Mouse (Mus musculus): ENCODE results near the gene Msh4. TPM values are rescaled to one million over a fixed set of nuclear protein-coding genes. Genes with fewer than 3 reads are reported as not detected.
"Not testable (repeated sequence)": the region's sequence is repeated elsewhere in the genome, so short reads cannot be mapped to it uniquely, and the experiment has no call there.

The Msh4 gene
- total RNA-seq, 2 experiments from 2014 or later: 0.59 to 0.71 TPM

GRCm38 (mm10) chr3:153850759-153851158 is 55.2 kb downstream of the Msh4 start:
- DNase-seq (ENCODE audit: low spot score in 2 of 2): no peak

DNA sequence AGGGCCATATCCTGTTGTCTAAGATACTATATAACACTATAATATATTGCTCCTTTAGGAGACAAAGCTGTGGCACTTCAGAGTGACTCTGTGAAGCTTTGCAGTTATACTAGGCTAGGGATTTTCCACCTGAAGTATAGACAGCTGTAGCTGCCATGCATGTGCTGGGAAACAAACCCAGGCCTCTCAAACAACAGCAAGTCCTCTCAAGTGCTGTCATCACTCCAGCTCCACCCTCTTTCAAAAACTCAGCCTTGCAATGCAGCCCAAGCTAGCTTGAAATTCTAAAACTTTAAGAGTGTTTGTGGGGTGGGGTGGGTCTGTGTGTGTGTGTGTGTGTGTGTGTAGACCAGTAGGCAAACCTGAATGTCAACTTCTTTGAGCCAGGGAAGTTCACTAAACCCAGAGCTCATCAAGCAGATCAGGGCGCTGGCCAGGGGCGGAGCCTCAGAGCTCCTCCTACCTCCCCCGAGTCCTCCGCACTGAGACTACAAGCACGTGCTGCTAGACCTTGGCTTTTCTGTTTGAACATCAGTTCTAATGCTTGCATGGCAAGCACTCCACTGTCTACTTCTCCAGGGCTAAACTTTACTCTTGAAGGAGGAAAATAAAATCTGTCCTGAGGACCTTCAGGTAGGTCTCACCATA is 56.4 kb downstream of the Msh4 start:
- no peak for DNase-seq (ENCODE audit: low spot score in 2 of 2)

GRCm38 (mm10) chr3:153847207-153847733 is 58.7 kb downstream of the Msh4 start:
- no peak for DNase-seq (ENCODE audit: low spot score in 2 of 2)

DNA sequence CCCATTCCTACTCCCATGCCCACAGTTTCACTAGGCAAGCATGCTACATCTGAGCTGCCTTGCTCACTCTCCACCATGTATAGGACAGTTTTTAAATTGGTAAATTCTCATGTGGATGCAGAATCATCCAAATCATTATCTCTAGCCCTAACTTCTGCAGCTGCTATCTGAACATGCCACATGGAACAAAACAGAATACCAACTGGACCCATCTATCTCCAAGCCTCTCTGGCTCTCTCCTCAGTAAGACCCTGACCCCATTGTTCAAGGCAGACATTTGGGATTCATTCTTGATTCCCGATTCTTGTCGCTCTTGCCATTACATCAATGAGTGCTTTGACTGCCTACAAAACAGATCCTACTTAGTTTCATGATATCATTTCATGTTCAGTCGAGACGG is 59.8 kb downstream of the Msh4 start:
- DNase-seq (ENCODE audit: low spot score in 2 of 2): no peak

GRCm38 (mm10) chr3:153845500-153845899 is 60.4 kb downstream of the Msh4 start:
- DNase-seq (ENCODE audit: low spot score in 2 of 2): no peak

GRCm38 (mm10) chr3:153844757-153845156 is 61.2 kb downstream of the Msh4 start:
- DNase-seq (ENCODE audit: low spot score in 2 of 2): no peak

- DNase-seq (ENCODE audit: low spot score in 2 of 2): no peak
These were observed 61.9 kb downstream of the Msh4 start, which contains the start of gene Asb17 for GRCm38 (mm10) chr3:153844030-153844429. Gene Asb17 (plus strand): TSS chr3:153844209.

GRCm38 (mm10) chr3:153837593-153837992 is 68.3 kb downstream of the Msh4 start:
- no peak for DNase-seq (ENCODE audit: low spot score in 2 of 2)

DNA sequence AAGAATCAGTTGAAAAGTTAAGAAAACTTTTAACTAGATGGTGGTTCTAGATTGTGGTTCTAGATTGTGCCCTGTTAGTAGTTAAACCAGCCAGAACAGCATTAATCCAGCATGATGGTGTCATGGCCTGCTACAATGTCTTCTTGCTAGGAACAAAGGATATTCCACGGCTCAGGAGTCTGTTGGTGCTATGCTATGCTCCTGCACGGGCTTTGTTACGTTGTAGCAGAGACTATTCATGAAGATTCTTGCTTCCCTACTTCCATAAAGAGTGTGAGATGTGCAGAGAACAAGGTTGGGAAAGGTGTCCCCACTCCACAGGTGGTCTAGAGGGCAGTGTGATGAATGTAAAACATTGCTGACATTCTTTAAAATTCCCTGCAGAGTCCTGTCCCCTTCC is 69.6 kb downstream of the Msh4 start:
- no peak for DNase-seq (ENCODE audit: low spot score in 2 of 2)

GRCm38 (mm10) chr3:153835455-153836086 is 70.4 kb downstream of the Msh4 start:
- DNase-seq (ENCODE audit: low spot score in 2 of 2): peak; percentile 53 to 66

DNA sequence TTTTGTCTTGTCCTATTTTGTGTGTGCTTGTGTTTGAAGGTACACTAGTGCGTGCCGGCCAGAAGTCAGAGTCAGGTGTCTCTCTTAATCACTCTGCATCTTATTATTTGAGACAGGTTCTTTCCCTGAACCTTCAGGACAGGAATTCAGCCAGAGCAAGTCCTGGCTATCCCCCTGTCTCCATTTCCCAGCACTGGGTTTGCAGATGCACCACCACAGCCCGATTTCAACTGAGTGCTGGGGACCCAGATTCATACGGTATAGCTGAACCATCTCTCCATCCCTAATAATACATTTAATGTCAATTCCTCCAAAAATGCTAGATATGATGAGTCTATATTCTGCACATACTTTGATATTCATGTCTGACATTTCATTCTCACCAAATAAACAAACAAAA is 71.9 kb downstream of the Msh4 start:
- DNase-seq (ENCODE audit: low spot score in 2 of 2): no peak

GRCm38 (mm10) chr3:153832654-153832945 is 73.3 kb downstream of the Msh4 start:
- DNase-seq (ENCODE audit: low spot score in 2 of 2): no peak

DNA sequence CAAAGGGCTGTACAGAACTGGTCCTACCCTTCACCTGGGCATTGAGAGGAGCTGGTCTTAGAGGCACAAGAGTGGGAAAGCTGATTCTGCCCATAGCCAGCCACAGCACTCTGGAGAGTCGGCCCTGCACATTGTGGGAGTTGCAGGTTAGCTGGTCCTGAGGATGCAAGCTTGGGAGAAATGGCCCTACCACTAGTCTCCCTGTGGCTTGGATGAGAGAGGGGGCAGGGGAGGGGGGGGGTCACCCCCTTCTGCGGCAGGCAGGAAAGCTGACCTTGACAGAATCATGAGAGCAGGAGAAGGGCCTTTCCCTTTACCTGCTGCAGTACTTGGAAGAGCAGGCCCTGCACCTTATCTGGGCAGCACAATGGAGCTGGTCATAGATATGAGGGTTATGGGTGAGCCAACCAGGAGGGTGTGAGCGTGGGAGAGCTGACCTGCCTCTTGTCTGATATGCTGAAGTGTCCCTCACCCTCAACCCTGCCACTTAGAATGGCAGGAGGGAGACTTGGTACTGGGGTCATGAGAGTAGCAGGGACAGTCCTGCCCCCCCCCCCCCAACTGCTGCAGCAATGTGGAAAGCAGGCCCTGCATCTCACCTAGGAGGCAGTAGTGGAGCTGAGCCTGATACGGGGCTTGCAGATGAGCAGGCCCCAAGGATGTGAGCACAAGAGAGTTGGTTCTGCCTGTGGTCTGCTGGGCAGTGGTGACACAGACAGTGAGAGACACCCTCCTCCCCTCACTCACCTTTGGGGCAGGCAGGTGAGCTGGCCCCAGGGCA is 73.9 kb downstream of the Msh4 start:
- DNase-seq (ENCODE audit: low spot score in 2 of 2): no peak

- DNase-seq (ENCODE audit: low spot score in 2 of 2): no peak
These were observed 74.7 kb downstream of the Msh4 start for GRCm38 (mm10) chr3:153831014-153831872.

DNA sequence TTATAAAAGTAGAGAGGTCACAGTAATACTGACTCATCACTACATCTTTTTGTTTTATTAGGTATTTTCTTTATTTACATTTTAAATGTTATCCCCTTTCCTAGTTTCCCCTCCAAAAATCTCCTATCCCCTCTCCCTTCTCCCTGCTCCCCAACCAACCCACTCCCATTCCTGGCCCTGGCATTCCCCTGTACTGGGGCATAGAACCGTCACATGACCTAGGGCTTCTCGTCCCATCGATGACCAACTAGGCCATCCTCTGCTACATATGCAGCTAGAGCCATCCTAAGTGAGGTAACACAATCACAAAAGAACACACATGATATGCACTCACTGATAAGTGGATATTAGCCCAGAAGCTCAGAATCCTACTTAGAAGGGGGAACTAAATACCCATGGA is 76.2 kb downstream of the Msh4 start:
- DNase-seq (ENCODE audit: low spot score in 2 of 2): not testable (repeated sequence)

- no peak for DNase-seq (ENCODE audit: low spot score in 2 of 2)
These were observed 79.3 kb downstream of the Msh4 start for GRCm38 (mm10) chr3:153826616-153827015.

DNA sequence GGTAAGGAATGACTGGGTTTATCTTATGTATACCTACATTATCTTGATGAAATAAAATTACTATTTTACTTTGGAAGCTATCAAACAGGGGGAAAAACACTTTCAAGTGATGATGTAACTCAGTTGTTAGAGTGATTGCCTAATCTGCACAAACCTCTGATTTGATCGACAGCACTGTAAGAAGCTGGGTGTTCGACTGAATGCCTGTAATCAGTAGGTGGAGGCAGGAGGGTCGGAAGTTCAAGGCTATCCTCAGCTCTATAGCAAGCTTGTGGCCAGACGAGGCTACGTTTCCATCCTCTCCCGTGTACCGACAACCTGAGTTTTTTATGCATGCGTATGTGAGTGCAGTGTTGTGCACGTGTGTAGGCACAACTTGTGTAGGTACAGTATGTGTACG is 80.7 kb downstream of the Msh4 start:
- no peak for DNase-seq (ENCODE audit: low spot score in 2 of 2)

DNA sequence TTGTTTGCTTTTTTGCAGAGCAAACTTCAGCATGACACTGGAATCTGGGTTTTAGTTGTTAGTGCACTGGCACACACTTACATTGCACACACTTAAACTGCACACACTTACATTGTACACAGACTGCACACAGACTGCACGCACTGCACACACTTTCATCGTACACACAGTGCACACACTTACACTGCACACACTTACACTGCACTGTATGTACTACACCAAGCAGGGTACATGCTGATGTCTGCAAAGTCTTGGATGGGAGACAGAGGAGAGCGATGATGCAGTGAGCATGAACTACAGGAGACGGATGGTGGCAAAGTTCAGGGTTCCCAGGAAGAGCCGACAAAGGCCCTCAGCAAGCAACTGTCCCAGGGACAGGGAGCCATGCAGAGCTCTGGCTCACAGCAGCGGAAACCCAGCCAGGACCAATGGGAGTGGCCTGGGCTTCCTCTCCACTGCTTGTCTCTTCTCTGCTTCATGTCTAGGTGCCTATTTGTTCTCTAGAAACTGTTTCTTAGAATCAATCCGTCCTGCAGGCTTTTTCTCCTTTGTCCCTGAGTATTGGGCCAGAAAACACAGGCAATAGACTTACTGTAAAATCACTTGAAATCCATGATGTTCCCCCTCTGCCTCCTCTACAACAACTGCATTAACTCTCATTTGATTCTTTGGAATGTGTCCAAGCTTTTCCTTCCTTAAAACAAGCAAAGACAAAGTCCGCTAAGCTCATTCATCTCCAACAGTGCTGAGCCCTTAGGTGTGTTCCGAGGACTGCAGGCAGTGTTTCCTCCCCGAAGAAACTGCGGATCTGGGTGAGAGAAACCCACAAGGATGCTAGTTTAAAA is 82.0 kb downstream of the Msh4 start:
- no peak for DNase-seq (ENCODE audit: low spot score in 2 of 2)

DNA sequence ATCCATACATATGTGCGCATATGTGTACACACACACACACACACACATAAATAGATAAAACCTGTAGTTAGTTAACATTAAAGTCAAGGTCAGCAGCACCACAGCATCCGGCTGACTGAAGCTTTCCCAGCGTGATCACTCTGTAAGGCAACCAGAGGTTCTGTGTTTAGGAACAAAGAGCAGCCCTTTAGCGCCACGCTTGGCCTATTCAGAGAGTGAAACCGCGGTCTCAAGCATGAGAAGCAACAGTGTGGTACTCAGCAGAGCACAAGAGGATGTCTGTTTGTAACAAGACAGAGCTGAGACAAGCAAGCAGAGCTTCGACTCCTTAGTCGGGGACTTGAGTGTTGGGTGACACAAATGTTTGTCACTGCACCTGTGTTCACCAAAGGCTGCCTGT is 86.5 kb downstream of the Msh4 start:
- no peak for DNase-seq (ENCODE audit: low spot score in 2 of 2)

DNA sequence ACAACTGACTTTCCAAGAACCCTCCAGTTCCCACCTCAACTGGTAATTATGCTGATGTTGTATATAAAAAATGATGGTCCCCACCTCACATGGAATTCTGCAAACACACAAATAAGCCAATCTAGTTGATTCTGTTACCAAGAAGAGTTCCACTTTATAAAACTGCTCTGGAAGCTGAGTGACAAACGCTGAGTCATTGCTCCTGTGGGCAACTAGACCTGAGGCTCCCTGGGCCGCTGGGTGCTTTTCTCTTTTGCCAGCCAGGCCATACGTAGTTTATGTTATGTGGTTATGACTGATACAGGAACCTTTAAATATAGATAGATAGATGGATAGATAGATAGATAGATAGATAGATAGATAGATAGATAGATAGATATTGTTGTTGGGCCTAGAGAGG is 87.2 kb downstream of the Msh4 start:
- DNase-seq (ENCODE audit: low spot score in 2 of 2): no peak

All from layer of hippocampus, postnatal 10 days (tissue).